Mouse (Mus musculus): Measurements from ENCODE around the gene Msi2.

Gene Msi2

GRCm38 (mm10) chr11:88634627-88635026, 83.7 kb downstream of the Msi2 start:
- DNase-seq = no peak

GRCm38 (mm10) chr11:88631932-88632230, 86.4 kb downstream of the Msi2 start:
- DNase-seq = no peak

- no peak for DNase-seq
Measured at GRCm38 (mm10) chr11:88631084-88631931, 87.0 kb downstream of the Msi2 start.

DNA sequence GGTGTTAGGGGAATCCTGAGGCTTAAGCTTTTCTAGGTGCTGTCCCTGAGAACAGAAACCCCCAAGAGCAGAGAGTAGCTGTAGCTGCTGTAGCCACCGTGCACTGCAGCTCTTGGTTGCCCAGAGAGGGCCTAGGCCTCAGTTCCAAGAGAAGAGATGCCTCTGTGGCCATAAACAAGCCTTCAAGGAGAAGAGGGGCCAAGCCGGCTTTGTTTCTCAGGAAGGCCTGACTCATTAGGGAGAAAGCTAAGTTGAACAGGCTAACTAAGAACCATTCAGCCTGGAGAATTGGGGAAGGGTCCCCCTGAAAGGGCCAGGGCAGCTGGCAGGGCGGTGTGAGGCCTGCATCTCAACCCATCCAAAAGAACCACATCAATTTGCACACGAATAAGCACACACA, 88.7 kb downstream of the Msi2 start:
- no peak for DNase-seq

GRCm38 (mm10) chr11:88629165-88629564, 89.1 kb downstream of the Msi2 start:
- no peak for DNase-seq

- DNase-seq = no peak
Measured at GRCm38 (mm10) chr11:88628676-88629075, 89.6 kb downstream of the Msi2 start.

DNA sequence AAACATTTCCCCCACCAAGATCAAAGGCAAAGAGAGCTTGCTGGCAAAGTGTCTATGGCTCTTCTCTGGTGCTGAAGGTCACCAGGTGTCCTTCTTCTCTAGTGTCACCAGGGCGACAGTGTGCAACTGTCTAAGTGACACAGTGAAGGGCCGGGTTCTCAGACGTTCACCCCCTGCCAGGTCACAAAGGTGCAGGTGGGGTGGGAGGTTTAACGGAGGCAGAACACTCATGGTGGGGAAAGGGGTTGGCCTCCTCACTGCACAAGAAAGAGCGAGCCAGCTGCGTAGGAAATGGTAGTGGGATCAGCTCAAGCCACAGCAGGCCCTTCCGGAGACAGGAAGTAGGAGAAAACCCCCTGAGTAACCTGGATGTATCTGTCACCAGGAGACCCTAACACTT, 91.0 kb downstream of the Msi2 start:
- no peak for DNase-seq

GRCm38 (mm10) chr11:88626576-88626975, 91.7 kb downstream of the Msi2 start:
- DNase-seq = peak; percentile 64 to 65

DNA sequence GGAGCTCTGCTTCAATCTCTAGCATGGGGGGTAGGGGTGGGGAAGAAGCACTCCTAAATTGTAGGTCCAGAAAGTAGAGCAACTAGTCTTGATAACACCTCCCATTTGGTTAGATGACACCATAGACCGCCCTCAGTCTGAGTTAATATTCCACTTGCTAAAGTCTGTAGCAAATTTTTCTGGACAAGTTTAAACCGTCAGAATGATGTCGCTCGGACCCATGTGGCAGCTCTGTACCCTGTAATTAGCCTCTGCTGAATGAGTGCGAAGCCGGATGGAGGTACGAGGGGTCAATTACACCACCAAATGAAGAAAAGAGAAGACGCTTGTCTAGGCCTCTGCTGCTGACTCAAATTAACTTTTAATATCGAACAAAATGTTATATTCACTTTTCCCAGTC, 92.3 kb downstream of the Msi2 start:
- no peak for DNase-seq

DNA sequence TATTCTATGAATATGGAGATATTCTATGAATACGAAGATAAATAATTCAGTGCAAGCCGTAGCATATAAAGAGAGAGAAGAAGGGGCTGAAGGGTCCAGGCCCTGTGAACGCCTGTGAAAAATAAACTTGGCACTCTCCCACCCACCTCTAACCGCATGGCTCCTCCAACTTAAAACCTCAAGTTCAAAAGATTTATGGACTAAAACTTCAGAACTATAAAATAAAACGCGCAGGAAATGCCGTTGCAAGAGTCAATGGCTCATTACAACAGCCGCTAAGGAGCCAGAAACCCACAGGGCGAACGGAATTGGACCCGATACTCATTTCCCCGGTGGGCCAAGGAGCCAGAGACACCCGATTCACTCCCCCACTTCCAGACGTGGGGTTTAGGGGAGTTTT, 93.2 kb downstream of the Msi2 start:
- DNase-seq = no peak

DNA sequence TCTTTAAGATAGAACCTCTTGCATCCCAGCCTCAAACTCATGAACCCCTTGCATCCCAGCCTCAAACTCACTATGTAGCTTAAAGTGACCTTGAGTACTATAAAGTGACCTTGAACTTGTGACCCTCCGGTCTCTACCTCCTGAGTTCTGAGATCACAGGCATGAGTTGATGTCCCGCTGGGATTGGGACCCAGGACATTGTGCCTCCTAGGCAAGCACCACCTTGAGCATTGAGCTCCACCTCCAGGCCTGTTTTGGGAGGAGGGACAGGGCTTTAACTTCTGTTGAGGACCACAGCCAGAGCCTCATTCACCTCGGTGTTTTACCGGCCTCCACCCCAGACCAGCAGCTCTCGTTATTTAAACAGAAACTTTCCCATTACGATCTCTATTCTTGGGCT, 93.7 kb downstream of the Msi2 start:
- DNase-seq = no peak

GRCm38 (mm10) chr11:88623671-88624070, 94.6 kb downstream of the Msi2 start:
- peak; percentile 75 to 80 for DNase-seq

- no peak for DNase-seq
Measured at GRCm38 (mm10) chr11:88622496-88622895, 95.8 kb downstream of the Msi2 start.

DNA sequence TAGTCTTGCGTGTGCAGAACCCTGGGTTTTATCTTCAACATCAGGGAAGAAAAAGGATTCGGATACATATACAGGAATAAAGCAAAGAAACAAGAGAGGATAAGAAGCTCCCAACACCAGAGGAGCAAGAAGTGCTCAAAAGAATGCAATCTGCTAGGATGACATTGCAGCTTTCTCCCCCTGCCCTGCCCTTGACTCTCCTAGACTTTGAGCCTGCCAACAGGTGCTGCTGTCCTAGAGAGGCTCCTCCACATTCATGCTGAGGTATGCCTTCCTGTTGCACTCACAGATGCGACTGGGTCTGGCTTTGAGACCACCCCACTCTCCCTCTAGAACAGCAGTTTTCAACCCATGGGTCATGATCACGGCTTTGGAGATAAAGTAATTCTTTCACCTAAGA, 96.5 kb downstream of the Msi2 start:
- DNase-seq = no peak

- peak; percentile 57 to 76 for DNase-seq
Measured at GRCm38 (mm10) chr11:88620158-88620973, 97.9 kb downstream of the Msi2 start.

GRCm38 (mm10) chr11:88619468-88620157, 98.7 kb downstream of the Msi2 start:
- DNase-seq = no peak

- DNase-seq = peak; percentile 59 to 62
Measured at GRCm38 (mm10) chr11:88618732-88619309, 99.5 kb downstream of the Msi2 start.

GRCm38 (mm10) chr11:88618005-88618501, 100.3 kb downstream of the Msi2 start:
- peak; percentile 73 to 88 for DNase-seq

DNA sequence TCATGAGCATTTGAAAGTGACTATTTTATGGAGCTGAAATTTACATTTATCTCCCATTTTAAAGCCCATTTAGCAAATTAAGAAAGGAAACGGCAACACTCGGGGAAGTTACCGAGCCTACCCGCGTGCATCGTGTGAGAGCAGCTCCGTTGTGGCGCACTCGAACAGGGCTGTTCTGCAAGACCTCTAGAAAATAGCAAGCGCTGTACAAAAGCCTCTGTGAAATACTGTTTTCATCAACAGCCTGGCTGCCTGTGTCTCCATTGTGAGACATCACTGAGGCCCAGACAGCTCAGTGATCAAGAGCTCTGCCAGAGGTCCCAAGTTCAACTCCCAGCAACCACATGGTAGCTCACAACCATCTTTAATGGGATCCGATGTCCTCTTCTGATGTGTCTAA, 100.9 kb downstream of the Msi2 start:
- no peak for DNase-seq

- peak in 1 of 2 experiments; percentile 78 for DNase-seq
Measured at GRCm38 (mm10) chr11:88614527-88615305, 103.6 kb downstream of the Msi2 start.

GRCm38 (mm10) chr11:88613771-88614526, 104.4 kb downstream of the Msi2 start:
- DNase-seq = no peak

Measured in kidney, adult 8-10 months (tissue).